ENCODE assay signal across 9 mouse cellular contexts in genomic region chr4:127313861-127314260, GRCm38 (mm10). TPM values are rescaled to one million over a fixed set of nuclear protein-coding genes. Genes with fewer than 3 reads are reported as not detected.
DNase-seq lines count a peak whose midpoint lies in the region; ATAC-seq and TF ChIP-seq lines count a peak whose summit lies in the region.
"Had no signal": no experiment of that assay in that cellular context is flagged by ENCODE, and none has a peak within 500 bp of the region (broad histone marks: within the 10 kb centered on the region; RNA-seq: fewer than 3 reads in every experiment).

Gene Gja4 (minus strand): TSS chr4:127314039.

- H3K9me3 ChIP-seq in intestine, embryonic 16.5 days (ENCODE audit: control insufficient read depth, low read length): no peaks in the 10 kb centered on the region
- no peaks in the 10 kb centered on the region for H3K9me3 ChIP-seq in limb, embryonic 11.5 days (ENCODE audit: control insufficient read depth, low read length)
- H3K9me3 ChIP-seq in midbrain, embryonic 12.5 days: no peaks in the 10 kb centered on the region

- peak within 1 kb of the TSS; percentile 95 for H3K4me2 ChIP-seq in intestine, embryonic 16.5 days (ENCODE audit: low read depth, low read length)
- H3K4me2 ChIP-seq in limb, embryonic 11.5 days (ENCODE audit: low read depth, severe bottlenecking): peak within 1 kb of the TSS; percentile 87
- H3K4me2 ChIP-seq in midbrain, embryonic 12.5 days (replicated peaks): peak within 1 kb of the TSS; percentile 89

- H3K4me1 ChIP-seq in intestine, embryonic 16.5 days (ENCODE audit: control insufficient read depth, insufficient read depth, low read length): 0 out of 2 replicates have a peak, but pooled peaks cover 4% of the 10 kb centered on the region
- H3K4me1 ChIP-seq in limb, embryonic 11.5 days (ENCODE audit: control insufficient read depth, insufficient read depth, low read length): 0 out of 2 replicates have a peak, but pooled peaks cover 4% of the 10 kb centered on the region
- peaks cover 14% of the 10 kb centered on the region for H3K4me1 ChIP-seq in midbrain, embryonic 12.5 days
- peaks cover 3% of the 10 kb centered on the region; the same call in 1 of the 2 replicates for H3K4me1 ChIP-seq in spleen, adult 2 months (ENCODE audit: control insufficient read depth, insufficient read depth, insufficient read length)

- H3K27me3 ChIP-seq in intestine, embryonic 16.5 days (replicated peaks; ENCODE audit: control insufficient read depth, insufficient read depth, low read length): peaks cover 21% of the 10 kb centered on the region
- H3K27me3 ChIP-seq in limb, embryonic 11.5 days (ENCODE audit: control insufficient read depth, insufficient read depth, low read length): peaks cover 17% of the 10 kb centered on the region; the same call in 1 of the 2 replicates
- peaks cover 38% of the 10 kb centered on the region for H3K27me3 ChIP-seq in midbrain, embryonic 12.5 days
- H3K27me3 ChIP-seq in spleen, adult 2 months (ENCODE audit: control insufficient read depth, insufficient read depth, low read length): no peaks in the 10 kb centered on the region

- H3K27ac ChIP-seq in intestine, embryonic 16.5 days (ENCODE audit: low read length): no peak within 1 kb of the TSS
- no peak within 1 kb of the TSS for H3K27ac ChIP-seq in limb, embryonic 11.5 days (replicated peaks; ENCODE audit: low read depth, low read length)
- no peak within 1 kb of the TSS for H3K27ac ChIP-seq in midbrain, embryonic 12.5 days (replicated peaks)
- no peak within 1 kb of the TSS for H3K27ac ChIP-seq in spleen, adult 2 months (ENCODE audit: insufficient read depth, low read length)

- TF ChIP-seq POLR2A in spleen, adult 2 months (IDR thresholded peaks at IDR 0.05; ENCODE audit: low read depth, low read length): no peak

- under 1% methylated on average over 25 of the region's 25 CpGs for WGBS in intestine, embryonic 16.5 days
- WGBS in limb, embryonic 11.5 days: 0% methylated on average over 25 of the region's 25 CpGs
- under 1% methylated on average over 25 of the region's 25 CpGs for WGBS in midbrain, embryonic 12.5 days
- WGBS in spleen, adult 2 months: 2% methylated on average over 25 of the region's 25 CpGs

- peak; percentile 85 for DNase-seq in 3134 (ENCODE audit: extremely low read depth, insufficient read length, low spot score)
- DNase-seq in adrenal gland, postnatal 10 days: peak; percentile 87
- DNase-seq in embryo, embryonic 11.5 days (ENCODE audit: low read depth, low spot score): peak; percentile 55
- DNase-seq in limb, embryonic 11.5 days (ENCODE audit: low spot score): peak; percentile 79
- peak in 1 of 2 experiments; percentile 26 for DNase-seq in spleen, adult 2 months (ENCODE audit: low read depth in 1 of 2, low spot score in 2 of 2)

- peak; percentile 90 for ATAC-seq in granulocyte monocyte progenitor cell, adult 5-6 weeks (replicated peaks; ENCODE audit: poor library complexity, severe bottlenecking)
- ATAC-seq in intestine, embryonic 16.5 days: peak; percentile 90
- no peak for ATAC-seq in limb, embryonic 11.5 days (ENCODE audit: insufficient number of reproducible peaks, low FRiP score, low TSS enrichment, low read depth)
- peak; percentile 74; the same call in 1 of the 2 replicates for ATAC-seq in midbrain, embryonic 12.5 days (ENCODE audit: low FRiP score, low read depth)

- peak within 1 kb of the TSS; percentile 65 for H3K9ac ChIP-seq in intestine, embryonic 16.5 days (ENCODE audit: low read depth, low read length)
- peak within 1 kb of the TSS; percentile 50; the same call in 1 of the 2 replicates for H3K9ac ChIP-seq in limb, embryonic 11.5 days (ENCODE audit: low read length)
- H3K9ac ChIP-seq in midbrain, embryonic 12.5 days (replicated peaks): peak within 1 kb of the TSS; percentile 65

- no peaks in the 10 kb centered on the region for H3K36me3 ChIP-seq in intestine, embryonic 16.5 days (ENCODE audit: control insufficient read depth, insufficient read depth, low read length)
- no peaks in the 10 kb centered on the region for H3K36me3 ChIP-seq in limb, embryonic 11.5 days (ENCODE audit: control insufficient read depth, insufficient read depth, low read length)
- no peaks in the 10 kb centered on the region for H3K36me3 ChIP-seq in midbrain, embryonic 12.5 days
- no peaks in the 10 kb centered on the region for H3K36me3 ChIP-seq in spleen, adult 2 months (ENCODE audit: control insufficient read depth, insufficient read depth, low read length)

- peak within 1 kb of the TSS; percentile 53 for H3K4me3 ChIP-seq in intestine, embryonic 16.5 days (ENCODE audit: low read length)
- peak within 1 kb of the TSS; percentile 39 for H3K4me3 ChIP-seq in limb, embryonic 11.5 days (ENCODE audit: low read depth, low read length)
- peak within 1 kb of the TSS; percentile 50 for H3K4me3 ChIP-seq in midbrain, embryonic 12.5 days
- peak within 1 kb of the TSS; percentile 48 for H3K4me3 ChIP-seq in spleen, adult 2 months (ENCODE audit: extremely low read depth, insufficient read depth, insufficient read length)

- TF ChIP-seq CTCF in spleen, adult 2 months (IDR thresholded peaks at IDR 0.05; ENCODE audit: extremely low read depth, insufficient read depth, insufficient read length, insufficient replicate concordance): no peak

RNA-seq across cellular contexts. Expression of gene Gja4, which starts in this region (rescaled TPM):
- total RNA-seq in adrenal gland, postnatal 10 days (2021): 10 to 100 TPM; 13.3 to 15.4 TPM
- not detected in 2 replicates for total RNA-seq in granulocyte monocyte progenitor cell, adult 5-6 weeks (2014; fragmentation: Nextera tagmentation)
- not detected in 2 replicates for total RNA-seq in granulocyte monocyte progenitor cell, adult 5-6 weeks (2017)
- polyA plus RNA-seq in intestine, embryonic 16.5 days (2015; fragmentation: Nextera tagmentation; extraction: Ambion mirVana): 17.2 and 17.9 TPM in 2 replicates
- 11.8 and 11.9 TPM in 2 replicates for polyA plus RNA-seq in limb, embryonic 11.5 days (2014; fragmentation: Nextera tagmentation; extraction: Ambion mirVana)
- polyA plus RNA-seq in midbrain, embryonic 12.5 days (2016; fragmentation: Nextera tagmentation; extraction: Ambion mirVana): 12.6 and 17.1 TPM in 2 replicates
- polyA plus RNA-seq in spleen, adult 2 months (2012; rRNA removed): 15.4 and 18.1 TPM in 2 replicates
- total RNA-seq: MEL had no signal

Comparison
In these comparisons a context has a peak if more than half of its experiments do, and no peak if none do; other contexts are left out.
1. RNA of gene Gja4 (total RNA-seq): 13.3 to 15.4 TPM in adrenal gland, postnatal 10 days; not detected in granulocyte monocyte progenitor cell, adult 5-6 weeks; every median in the first group is over 10 times any median in the second.
2. Peak in ATAC-seq in granulocyte monocyte progenitor cell, adult 5-6 weeks; RNA of the gene not detected or under 1 TPM.
3. Peak in every context shown above with its lines, with median percentiles within 50 percentile points of each other: H3K4me2 ChIP-seq, H3K4me3 ChIP-seq and H3K9ac ChIP-seq.